Mouse (Mus musculus): Measurements from ENCODE around the gene Rps4x. TPM values are rescaled to one million over a fixed set of nuclear protein-coding genes. Genes with fewer than 3 reads are reported as not detected.
"Not testable (repeated sequence)": the region's sequence is repeated elsewhere in the genome, so short reads cannot be mapped to it uniquely, and the experiment has no call there.

Gene Rps4x
- total RNA-seq (2021): 100 to 1,000 TPM; 404 to 405 TPM

- DNase-seq (ENCODE audit: low spot score in 2 of 2): peak; percentile 76 to 78
- intact Hi-C loops (cut with DNase I): no loop called here
Observed at GRCm38 (mm10) chrX:102188712-102189497, at the start of gene Rps4x. Rps4x (minus strand) TSS chrX:102189394.

GRCm38 (mm10) chrX:102219126-102219525 is 29.9 kb upstream of the Rps4x start:
- intact Hi-C loops (cut with DNase I): no loop called here

GRCm38 (mm10) chrX:102215356-102215755 is 26.2 kb upstream of the Rps4x start:
- peak in 1 of 2 experiments; percentile 3 for DNase-seq (ENCODE audit: low spot score in 2 of 2)

More at GRCm38 (mm10) chrX:102219126-102219525, 29.9 kb upstream of the Rps4x start:
- peak in 1 of 2 experiments; percentile 6 for DNase-seq (ENCODE audit: low spot score in 2 of 2)

GRCm38 (mm10) chrX:102190840-102191239 is 1.6 kb upstream of the Rps4x start:
- DNase-seq (ENCODE audit: low spot score in 2 of 2): no peak
- intact Hi-C loops (cut with DNase I): no loop called here

More at GRCm38 (mm10) chrX:102215356-102215755, 26.2 kb upstream of the Rps4x start:
- intact Hi-C loops (cut with DNase I): not testable (repeated sequence)

GRCm38 (mm10) chrX:102189581-102189980 is 387 bp upstream of the Rps4x start:
- intact Hi-C loops (cut with DNase I): no loop called here
- no peak for DNase-seq (ENCODE audit: low spot score in 2 of 2)

- no peak for DNase-seq (ENCODE audit: low spot score in 2 of 2)
- intact Hi-C loops (cut with DNase I): no loop called here
Observed at GRCm38 (mm10) chrX:102187023-102187699, 2.0 kb downstream of the Rps4x start.

GRCm38 (mm10) chrX:102182575-102182974 is 6.6 kb downstream of the Rps4x start:
- intact Hi-C loops (cut with DNase I): no loop called here
- DNase-seq (ENCODE audit: low spot score in 2 of 2): no peak

- DNase-seq (ENCODE audit: low spot score in 2 of 2): no peak
- intact Hi-C loops (cut with DNase I): no loop called here
Observed at GRCm38 (mm10) chrX:102175538-102176287, 13.5 kb downstream of the Rps4x start.

- no peak for DNase-seq (ENCODE audit: low spot score in 2 of 2)
- intact Hi-C loops (cut with DNase I): no loop called here
Observed at GRCm38 (mm10) chrX:102170900-102171299, 18.3 kb downstream of the Rps4x start.

- intact Hi-C loops (cut with DNase I): no loop called here
- no peak for DNase-seq (ENCODE audit: low spot score in 2 of 2)
Observed at GRCm38 (mm10) chrX:102170135-102170534, 19.1 kb downstream of the Rps4x start.

- intact Hi-C loops (cut with DNase I): no loop called here
Observed at GRCm38 (mm10) chrX:102169724-102170123, 19.5 kb downstream of the Rps4x start.

GRCm38 (mm10) chrX:102166986-102167385 is 22.2 kb downstream of the Rps4x start:
- no peak for DNase-seq (ENCODE audit: low spot score in 2 of 2)
- intact Hi-C loops (cut with DNase I): no loop called here

More at GRCm38 (mm10) chrX:102169724-102170123, 19.5 kb downstream of the Rps4x start:
- no peak for DNase-seq (ENCODE audit: low spot score in 2 of 2)

- intact Hi-C loops (cut with DNase I): no loop called here
- peak in 1 of 2 experiments; percentile 9 for DNase-seq (ENCODE audit: low spot score in 2 of 2)
Observed at GRCm38 (mm10) chrX:102166521-102166920, 22.7 kb downstream of the Rps4x start.

- intact Hi-C loops (cut with DNase I): no loop called here
- DNase-seq (ENCODE audit: low spot score in 2 of 2): no peak
Observed at GRCm38 (mm10) chrX:102163529-102163928, 25.7 kb downstream of the Rps4x start.

GRCm38 (mm10) chrX:102163096-102163495 is 26.1 kb downstream of the Rps4x start:
- no peak for DNase-seq (ENCODE audit: low spot score in 2 of 2)
- intact Hi-C loops (cut with DNase I): no loop called here

GRCm38 (mm10) chrX:102160528-102160927 is 28.7 kb downstream of the Rps4x start:
- intact Hi-C loops (cut with DNase I): no loop called here
- DNase-seq (ENCODE audit: low spot score in 2 of 2): no peak

- no peak for DNase-seq (ENCODE audit: low spot score in 2 of 2)
- intact Hi-C loops (cut with DNase I): no loop called here
Observed at GRCm38 (mm10) chrX:102159778-102160177, 29.4 kb downstream of the Rps4x start.

- peak in 1 of 2 experiments; percentile 24 for DNase-seq (ENCODE audit: low spot score in 2 of 2)
- intact Hi-C loops (cut with DNase I): no loop called here
Observed at GRCm38 (mm10) chrX:102157423-102157791, 31.8 kb downstream of the Rps4x start.

- intact Hi-C loops (cut with DNase I): no loop called here
- peak; percentile 81 to 85 for DNase-seq (ENCODE audit: low spot score in 2 of 2)
Observed at GRCm38 (mm10) chrX:102156618-102157422, 32.4 kb downstream of the Rps4x start, which contains the start of gene Ercc6l. Ercc6l (minus strand) TSS chrX:102157091.
